Mouse (Mus musculus): ENCODE measurements around the gene Acrbp. TPM values are rescaled to one million over a fixed set of nuclear protein-coding genes. Genes with fewer than 3 reads are reported as not detected.

Acrbp gene
- 11.0 to 13.7 TPM (median 11.4 TPM) in 4 replicates for total RNA-seq (2023)

GRCm38 (mm10) chr6:125049678-125050077 is at the start of gene Acrbp:
Gene Acrbp, plus strand, starts transcription at chr6:125049689.

GRCm38 (mm10) chr6:125009129-125009180 is 40.5 kb upstream of the Acrbp start, which contains the start of gene Zfp384:
Gene Zfp384, plus strand, starts transcription at chr6:125009145.

GRCm38 (mm10) chr6:125039533-125040153 is 9.8 kb upstream of the Acrbp start, which contains the start of gene Ing4:
Gene Ing4, plus strand, starts transcription at chr6:125039760.

GRCm38 (mm10) chr6:125067571-125067995 is 18.1 kb downstream of the Acrbp start, which contains the start of gene Lpar5:
Gene Lpar5, plus strand, starts transcription at chr6:125067920.

GRCm38 (mm10) chr6:125095391-125096278 is 46.1 kb downstream of the Acrbp start, which contains the start of gene Chd4:
Gene Chd4, plus strand, starts transcription at chr6:125095981.

Other genes starting within 250 kb of the Acrbp start
- 6.7 to 7.2 TPM (median 6.9 TPM) in 4 replicates for gene Spsb2, start 241.0 kb upstream of the Acrbp start, total RNA-seq (2023)
- gene Tpi1, start 235.4 kb upstream of the Acrbp start, total RNA-seq (2023), result 52.3 to 60.9 TPM (median 55.2 TPM) in 4 replicates
- 76.6 to 80.7 TPM (median 78.4 TPM) in 4 replicates for gene Usp5, start 220.2 kb upstream of the Acrbp start, total RNA-seq (2023)
- 1.0 to 3.3 TPM (median 1.9 TPM) in 4 replicates for gene Cdca3, start 220.1 kb upstream of the Acrbp start, total RNA-seq (2023)
- gene Gnb3, start 209.4 kb upstream of the Acrbp start, total RNA-seq (2023), result not detected in 4 replicates
- gene P3h3, start 191.9 kb upstream of the Acrbp start, total RNA-seq (2023), result not detected in 4 replicates
- gene Gpr162, start 185.7 kb upstream of the Acrbp start, total RNA-seq (2023), result 0.36 to 1.1 TPM (median 0.58 TPM) in 4 replicates
- gene Cd4, start 161.5 kb upstream of the Acrbp start, total RNA-seq (2023), result 0.63 to 1.4 TPM (median 1.1 TPM) in 4 replicates
- gene Lag3, start 138.0 kb upstream of the Acrbp start, total RNA-seq (2023), result 0.29 to 0.66 TPM (median 0.52 TPM) in 4 replicates
- 43.8 to 58.5 TPM (median 52.8 TPM) in 4 replicates for gene Ptms, start 129.6 kb upstream of the Acrbp start, total RNA-seq (2023)
- gene Mlf2, start 118.3 kb upstream of the Acrbp start, total RNA-seq (2023), result 93.4 to 104 TPM (median 97.7 TPM) in 4 replicates
- 42.7 to 58.0 TPM (median 49.0 TPM) in 4 replicates for gene Cops7a, start 84.2 kb upstream of the Acrbp start, total RNA-seq (2023)
- gene Pianp, start 53.0 kb upstream of the Acrbp start, total RNA-seq (2023), result 1.0 to 4.5 TPM in 2 of 4 replicates, not detected in the others
- 94.5 to 101 TPM (median 96.3 TPM) in 4 replicates for gene Zfp384, start 40.5 kb upstream of the Acrbp start, total RNA-seq (2023)
- gene Ing4, start 9.9 kb upstream of the Acrbp start, total RNA-seq (2023), result 77.2 to 90.6 TPM (median 81.6 TPM) in 4 replicates
- 13.3 to 16.6 TPM (median 16.0 TPM) in 4 replicates for gene Lpar5, start 18.2 kb downstream of the Acrbp start, total RNA-seq (2023)
- gene Chd4, start 46.3 kb downstream of the Acrbp start, total RNA-seq (2023), result 351 to 392 TPM (median 375 TPM) in 4 replicates
- gene Nop2, start 82.2 kb downstream of the Acrbp start, total RNA-seq (2023), result 34.6 to 42.1 TPM (median 38.3 TPM) in 4 replicates
- 42.9 to 47.2 TPM (median 44.7 TPM) in 4 replicates for gene Iffo1, start 95.6 kb downstream of the Acrbp start, total RNA-seq (2023)
- gene Gapdh, start 116.8 kb downstream of the Acrbp start, total RNA-seq (2023), result 392 to 444 TPM (median 437 TPM) in 4 replicates
- gene Ncapd2, start 142.0 kb downstream of the Acrbp start, total RNA-seq (2023), result 38.6 to 46.4 TPM (median 44.2 TPM) in 4 replicates
- 31.0 to 37.3 TPM (median 34.3 TPM) in 4 replicates for gene Mrpl51, start 142.1 kb downstream of the Acrbp start, total RNA-seq (2023)
- gene Vamp1, start 165.9 kb downstream of the Acrbp start, total RNA-seq (2023), result 52.5 to 69.2 TPM (median 57.3 TPM) in 4 replicates
- gene Tapbpl, start 182.2 kb downstream of the Acrbp start, total RNA-seq (2023), result 24.7 to 26.0 TPM (median 25.6 TPM) in 4 replicates
- gene Cd27, start 187.3 kb downstream of the Acrbp start, total RNA-seq (2023), result 0.63 to 3.4 TPM (median 2.1 TPM) in 4 replicates
- not detected in 4 replicates for gene Tuba3a, start 236.4 kb downstream of the Acrbp start, total RNA-seq (2023)

All from B cell, adult 62 days (primary cell).